Mouse (Mus musculus) frontal cortex, postnatal 25 days (tissue): ENCODE measurements around the gene As3mt.

Experiments used
- DNase-seq, 2 experiments: peaks; one replicate each; pipeline ENCODE4 v3.0.0; 2022; ENCODE audit warnings: low spot score in 2 of 2

The As3mt gene

DNA sequence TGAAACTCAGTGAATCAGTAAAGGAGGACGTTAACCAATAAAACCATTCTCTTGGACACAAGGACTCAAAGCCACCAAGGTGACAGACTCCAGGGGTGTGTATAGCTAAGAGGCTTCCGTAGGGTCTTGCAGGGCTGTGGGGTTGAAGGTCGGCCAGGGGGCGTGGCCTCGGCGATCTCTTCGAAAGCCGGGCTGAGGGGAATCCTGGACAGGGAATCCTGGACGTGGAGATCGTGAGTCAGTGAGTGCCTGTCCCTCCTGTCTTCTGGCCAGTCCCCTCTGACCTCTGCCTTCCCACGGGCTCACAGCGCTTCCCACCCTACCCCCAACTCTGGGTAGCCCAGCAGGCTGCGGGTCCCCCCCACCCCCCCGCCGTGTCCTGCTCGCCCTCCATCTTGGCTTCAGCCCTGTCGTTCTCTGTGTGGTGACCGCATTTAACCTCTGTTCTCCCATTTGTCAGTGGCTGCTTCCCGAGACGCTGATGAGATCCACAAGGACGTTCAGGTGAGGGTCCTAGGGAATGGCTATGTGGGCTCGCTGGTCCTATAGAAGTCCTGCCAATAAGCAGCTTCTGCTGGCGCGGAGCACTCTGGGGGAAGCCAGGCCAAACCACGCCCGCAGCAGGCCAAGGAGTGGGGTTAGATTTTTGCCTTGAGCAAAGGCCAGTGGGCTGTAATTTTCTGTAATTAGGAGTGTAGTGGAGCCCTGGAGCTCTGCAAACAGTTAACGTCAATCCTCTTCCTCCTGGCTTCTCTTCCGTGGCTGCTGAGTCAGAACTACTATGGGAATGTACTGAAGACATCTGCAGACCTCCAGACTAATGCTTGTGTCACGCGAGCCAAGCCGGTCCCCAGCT is at the start of gene As3mt:
Gene As3mt (plus strand): TSS at position 163 of the 856 bp plus-strand sequence.
- peak in 1 of 2 experiments; percentile 15 for DNase-seq

DNA sequence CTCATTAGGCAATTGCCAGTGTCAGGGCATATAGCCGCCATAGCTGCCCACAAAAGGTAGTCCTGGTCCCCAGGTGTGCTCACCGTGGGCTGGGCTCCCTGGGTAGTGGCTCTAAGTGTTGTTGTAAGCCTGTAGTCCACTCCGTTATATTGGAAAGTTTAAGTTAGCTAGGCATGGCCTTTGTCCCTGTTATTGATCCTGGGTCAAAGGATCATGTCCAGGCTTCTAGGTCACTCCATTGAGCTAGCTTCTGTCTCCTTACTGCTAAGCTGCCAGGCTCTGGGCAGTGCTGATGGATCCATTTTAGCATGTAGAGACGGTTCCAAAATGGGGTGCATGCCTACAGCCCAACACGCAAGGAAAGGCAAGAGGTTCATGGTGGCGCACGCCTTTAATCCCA is 48.9 kb upstream of the As3mt start:
- no peak for DNase-seq

DNA sequence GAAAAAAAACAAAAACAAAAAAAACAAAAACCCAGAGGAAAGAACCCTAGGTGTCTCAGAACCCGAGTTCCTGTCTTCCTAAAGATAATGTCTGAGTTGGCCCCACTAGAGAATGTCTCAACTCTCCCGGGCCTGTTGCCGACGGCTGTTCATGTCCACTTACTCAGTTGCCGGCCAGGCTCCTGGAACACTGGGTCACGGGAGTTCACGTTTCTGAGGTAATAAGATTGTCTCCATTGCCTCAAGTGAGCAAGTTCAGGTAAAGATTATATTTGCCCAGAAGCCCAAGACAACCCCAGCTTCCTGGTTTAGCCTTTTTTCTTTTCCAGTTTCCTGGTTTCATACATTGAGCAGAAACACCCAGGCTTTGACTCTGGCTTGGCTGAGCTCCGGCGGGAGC is 48.4 kb upstream of the As3mt start:
- no peak for DNase-seq

DNA sequence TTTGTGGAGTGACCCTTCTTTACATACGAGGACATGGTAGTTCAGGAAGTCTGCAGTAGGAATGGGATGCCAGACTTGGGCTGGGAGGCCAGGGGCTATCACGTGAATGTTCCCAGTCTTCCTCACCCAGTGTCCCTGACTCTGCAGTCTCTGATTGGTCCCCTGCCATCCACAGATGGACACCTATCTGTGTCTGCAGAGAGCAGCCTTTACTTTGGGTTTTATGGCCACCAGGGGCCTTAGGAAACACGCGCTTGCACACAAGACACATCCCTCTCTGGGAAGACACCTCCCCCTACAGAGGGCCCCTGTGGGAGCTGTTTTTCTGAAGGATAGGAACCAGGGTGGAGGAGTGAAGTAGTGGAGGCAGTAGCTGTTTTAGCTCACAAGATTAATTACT is 45.7 kb upstream of the As3mt start:
- no peak for DNase-seq

DNA sequence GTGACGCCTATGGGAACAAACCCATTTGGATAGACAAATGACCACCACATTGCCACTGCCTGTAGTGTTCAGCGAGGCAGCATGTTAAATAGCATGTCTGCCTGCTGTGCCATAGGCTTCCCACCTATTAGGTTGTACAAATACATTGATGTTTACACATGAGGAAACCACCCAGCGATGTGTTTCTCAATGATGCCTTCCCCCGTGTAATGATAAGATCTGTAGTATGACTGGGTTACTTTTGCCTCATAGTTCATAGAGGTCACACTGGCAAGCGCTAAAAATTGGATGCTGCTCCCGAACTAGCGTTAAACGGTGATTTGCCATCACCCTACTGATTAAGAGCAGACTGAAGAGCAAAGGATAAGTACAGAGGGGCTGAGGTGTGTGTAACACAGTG is 45.0 kb upstream of the As3mt start:
- DNase-seq, result no peak

DNA sequence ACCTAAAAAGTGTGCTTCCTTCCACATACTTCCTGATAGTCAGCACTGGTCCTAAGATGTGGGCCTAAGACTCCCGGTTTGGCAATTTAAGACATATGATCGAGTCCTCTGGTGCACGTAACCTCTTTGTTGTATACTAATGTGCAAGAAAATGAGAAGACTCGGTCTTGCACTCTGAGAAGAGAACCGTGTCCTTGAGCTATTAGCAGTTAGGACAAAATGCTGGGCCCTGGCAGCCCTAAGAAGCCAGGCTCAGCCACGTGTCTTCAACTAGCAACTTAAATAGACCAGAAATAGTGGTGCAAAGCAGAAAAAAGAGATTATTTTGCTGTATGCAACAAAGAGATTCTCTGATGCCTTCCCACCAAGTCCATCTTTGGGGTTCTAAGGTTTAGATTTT is 44.5 kb upstream of the As3mt start:
- DNase-seq, result no peak

DNA sequence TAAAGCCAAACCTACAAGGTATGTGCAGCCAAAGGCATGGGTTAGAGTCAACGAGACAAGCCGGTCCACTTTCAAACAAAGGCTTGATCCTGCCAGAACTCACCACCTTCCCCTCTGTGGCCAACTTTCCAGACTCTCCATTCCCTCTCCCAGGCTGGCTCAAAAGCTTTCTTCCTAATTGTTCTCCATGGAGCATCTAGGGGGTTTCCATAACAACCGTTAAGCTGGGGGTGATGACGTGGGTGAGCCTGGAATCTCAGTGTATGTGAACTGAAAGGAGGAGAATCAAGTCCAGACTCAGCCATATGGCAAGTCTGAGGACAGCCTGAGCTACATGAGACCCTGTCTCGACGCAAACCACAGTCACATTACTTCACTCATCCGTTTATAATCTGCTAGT is 41.8 kb upstream of the As3mt start:
- DNase-seq, result no peak

DNA sequence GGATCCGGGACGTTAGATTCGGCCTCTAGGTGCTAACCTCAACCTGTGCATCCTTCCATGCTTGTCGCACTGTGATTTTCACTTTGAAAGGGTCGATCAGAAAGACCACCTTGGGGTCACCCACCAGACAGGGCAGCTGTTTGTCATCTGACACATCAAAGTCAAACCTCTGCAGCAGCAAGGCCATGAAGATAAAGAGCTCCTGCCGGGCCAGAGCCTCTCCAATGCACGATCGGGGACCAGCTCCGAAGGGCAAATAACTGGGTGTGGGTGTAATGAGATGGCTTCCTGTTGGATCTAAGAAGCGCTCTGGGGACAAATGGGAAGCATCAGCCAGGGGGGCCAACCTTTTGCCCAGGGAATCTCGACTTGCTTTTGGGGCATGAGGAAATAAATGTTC is 40.0 kb upstream of the As3mt start:
- no peak for DNase-seq

DNA sequence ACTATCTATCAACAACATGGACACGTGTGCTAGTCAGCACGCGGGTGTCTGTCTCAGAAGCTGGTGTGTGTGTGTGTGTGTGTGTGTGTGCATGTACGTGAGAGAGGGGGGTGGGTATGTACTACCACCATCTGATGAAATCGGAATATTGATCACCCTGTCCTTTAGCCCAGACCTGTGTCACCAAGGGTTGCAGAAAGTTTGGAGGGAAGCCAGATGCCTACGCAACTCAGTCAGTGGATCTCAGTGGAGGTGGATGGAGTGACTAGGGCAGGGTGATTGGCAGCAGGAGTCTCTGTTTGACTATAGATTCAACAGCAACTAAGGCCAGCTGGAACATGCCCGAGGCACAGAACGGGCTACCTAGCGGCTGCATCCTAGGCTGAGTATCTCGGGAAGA is 39.0 kb upstream of the As3mt start:
- DNase-seq, result no peak

DNA sequence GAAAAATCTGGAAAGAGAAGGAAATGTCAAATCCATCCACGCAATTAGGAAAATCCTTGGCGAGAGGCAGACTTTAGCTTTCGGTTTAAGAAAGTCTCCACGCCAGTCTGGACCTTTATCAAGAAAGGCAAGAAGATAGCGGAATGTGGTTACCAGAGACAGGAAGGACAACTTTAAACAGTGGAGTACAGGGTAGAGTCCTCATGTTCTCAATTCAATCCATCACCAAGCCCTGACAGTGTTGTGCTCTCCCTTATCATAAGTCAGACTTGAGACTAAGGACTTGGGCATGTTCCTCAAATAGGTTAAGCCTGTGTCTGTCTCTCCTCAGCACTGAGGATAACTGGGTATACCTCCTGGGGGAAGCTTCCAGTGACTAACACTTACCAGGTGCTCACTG is 37.5 kb upstream of the As3mt start:
- no peak for DNase-seq

DNA sequence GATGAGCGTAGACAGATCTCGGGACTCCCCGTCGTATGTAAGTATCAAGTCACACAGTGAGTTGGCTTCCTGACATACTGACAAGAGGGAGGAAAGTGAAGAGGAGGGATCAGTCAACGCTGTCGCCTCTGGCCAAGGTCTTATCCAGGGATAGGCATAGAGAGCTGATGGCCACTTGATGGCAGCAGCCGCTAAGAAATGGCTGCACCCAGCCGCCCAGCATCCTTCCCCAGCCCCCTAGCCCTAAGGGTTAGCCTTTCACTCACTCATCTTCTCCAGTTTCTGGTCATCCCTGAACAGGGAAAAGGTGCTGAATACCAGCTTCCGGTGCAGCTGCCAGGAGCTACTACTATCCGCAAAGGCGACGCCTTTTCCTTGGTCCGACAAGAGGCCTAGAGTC is 36.6 kb upstream of the As3mt start:
- peak; percentile 35 to 52 for DNase-seq

DNA sequence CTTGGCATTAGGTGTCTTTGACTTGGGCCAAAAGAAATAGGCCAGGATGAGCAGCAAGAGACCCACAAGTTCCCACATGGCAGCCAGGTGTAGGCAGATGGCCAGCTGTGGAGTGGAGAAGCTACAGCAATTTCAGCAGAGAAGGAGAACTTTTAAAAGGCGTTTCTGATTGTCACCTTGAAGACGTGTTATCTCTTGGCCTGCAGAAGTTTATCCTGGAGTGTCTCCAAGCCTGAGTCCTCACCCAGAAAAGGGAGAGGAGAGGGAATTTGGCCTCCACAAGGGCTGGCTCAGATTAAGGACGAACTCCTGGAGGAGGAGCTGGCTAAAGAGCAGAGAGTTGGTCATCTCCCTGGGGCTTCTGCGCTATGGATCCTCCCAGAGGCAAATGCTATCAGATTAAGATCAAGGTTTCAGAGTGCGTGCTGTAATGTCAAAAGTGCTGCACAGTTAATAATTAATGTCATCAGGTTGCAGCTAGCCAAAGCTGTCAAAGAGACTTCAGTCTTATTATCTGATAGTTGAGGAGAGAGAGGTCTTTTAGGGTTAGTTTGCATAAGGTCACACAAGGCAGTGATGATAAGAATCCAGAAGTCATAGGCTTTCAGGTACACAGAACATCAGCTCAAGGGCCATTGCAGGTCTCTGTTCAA is 34.4 kb upstream of the As3mt start, which contains the start of gene Cyp17a1:
Gene Cyp17a1 (minus strand): TSS at position 407 of the 653 bp plus-strand sequence.
- DNase-seq, result no peak

DNA sequence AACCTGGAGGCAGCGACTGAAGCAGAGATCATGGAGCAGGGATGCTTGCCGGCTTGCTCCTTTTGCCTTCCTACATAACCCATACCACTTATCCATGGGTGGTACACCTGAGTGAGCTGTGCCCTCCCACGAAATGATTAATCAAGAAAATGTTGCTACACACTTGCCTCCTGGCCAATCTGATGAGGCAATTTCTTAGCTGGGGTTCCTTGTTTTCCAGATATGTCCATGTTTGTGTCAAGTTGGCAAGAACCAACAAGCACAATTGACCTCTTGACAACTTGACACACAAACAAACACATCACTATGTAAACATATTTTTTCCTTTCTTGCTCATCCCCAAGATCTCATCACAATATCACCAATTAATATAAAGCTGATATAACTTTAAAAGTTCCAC is 31.6 kb upstream of the As3mt start:
- no peak for DNase-seq

DNA sequence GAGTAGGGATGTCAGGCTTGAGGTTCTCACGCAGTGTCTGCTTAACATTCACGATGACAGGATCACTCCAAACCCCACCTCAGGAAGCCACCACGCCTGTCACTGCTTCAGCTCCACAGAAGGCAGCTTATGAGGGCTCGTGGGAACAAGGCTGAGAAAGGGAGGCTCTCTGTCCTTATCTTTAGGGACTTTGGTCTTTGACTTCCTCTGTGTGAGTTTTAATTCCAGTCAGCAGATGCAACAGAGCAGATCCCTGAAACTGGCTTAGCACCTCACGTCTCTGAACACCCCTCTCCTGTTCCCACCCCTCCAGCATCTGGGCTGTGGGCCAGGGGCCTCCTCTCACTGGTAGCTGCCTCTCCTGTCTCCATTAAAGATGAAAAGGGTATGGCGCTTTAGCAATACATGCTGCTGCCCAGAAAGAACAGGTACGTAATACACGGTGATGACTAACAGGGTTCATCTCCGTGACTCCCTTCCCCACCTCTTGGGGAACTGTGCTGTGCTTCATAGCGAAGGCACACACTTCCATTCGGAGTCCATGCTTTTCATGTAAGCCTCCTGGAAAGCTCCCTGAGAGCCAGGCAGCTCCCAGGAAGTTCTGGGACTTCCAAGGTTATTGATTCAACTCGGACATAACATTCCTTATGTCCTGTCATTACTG is 27.4 kb upstream of the As3mt start:
- no peak for DNase-seq

DNA sequence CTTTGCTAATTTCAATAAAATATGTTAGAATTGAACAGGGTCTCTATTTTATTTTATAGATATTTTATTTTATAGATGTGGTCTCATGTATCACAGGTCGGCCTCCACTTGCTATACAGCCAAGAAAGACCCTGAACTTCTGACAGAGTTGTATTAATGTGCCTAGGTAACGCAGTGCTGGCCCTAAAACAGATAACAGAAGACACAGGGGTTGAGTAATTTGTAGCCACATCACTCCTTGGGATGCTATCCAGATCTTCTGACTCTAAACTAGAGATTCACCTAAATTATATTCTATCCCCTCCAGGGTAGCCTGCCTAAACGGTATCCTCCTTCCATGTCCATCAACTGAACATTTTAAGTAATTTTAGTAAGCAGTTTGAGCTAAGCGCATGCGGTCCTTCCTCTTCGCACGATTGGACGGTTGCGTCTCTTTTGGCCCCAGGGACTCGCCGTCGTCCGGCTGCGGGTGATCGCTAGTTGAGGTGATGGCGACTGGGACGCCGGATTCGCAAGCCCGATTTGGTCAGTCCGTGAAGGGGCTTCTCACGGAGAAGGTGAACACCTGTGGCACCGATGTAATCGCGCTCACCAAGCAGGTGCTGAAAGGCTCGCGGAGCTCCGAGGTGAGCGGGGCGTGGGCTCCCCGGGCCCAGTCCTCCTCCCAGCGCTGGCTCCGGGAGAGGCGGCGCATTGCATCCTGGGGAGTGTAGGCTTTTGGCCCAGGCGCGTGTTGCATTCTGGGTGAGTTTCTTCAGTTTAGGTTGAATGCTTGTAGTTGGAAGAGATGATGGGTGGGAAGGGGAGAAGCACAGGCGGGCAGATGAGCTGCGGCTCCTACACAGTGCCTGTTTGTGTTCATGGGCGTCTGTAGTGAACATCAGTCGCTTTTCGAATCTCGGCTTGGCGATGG is 17.5 kb upstream of the As3mt start, which contains the start of gene Borcs7:
Gene Borcs7 (plus strand): TSS at position 447 of the 913 bp plus-strand sequence.
- DNase-seq, result peak; percentile 79 to 87

DNA sequence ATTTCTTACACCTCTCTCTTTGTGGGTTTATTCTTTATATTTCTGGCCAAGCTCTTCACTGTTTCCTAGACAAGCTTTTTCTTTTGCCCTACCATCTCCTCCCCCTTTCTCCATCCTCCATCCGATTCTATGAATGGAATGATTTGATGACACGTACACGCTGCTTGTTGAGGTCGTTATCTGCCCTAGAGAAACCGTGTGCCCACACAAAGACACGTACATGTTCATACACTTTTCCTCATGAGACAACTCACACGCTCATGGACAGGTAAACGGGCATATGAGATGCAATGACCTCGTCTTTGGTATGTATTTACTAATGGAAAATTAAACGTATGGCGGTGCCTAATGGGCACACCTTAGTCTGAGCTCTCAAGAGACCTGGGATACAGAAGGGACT is 16.9 kb upstream of the As3mt start:
- no peak for DNase-seq

DNA sequence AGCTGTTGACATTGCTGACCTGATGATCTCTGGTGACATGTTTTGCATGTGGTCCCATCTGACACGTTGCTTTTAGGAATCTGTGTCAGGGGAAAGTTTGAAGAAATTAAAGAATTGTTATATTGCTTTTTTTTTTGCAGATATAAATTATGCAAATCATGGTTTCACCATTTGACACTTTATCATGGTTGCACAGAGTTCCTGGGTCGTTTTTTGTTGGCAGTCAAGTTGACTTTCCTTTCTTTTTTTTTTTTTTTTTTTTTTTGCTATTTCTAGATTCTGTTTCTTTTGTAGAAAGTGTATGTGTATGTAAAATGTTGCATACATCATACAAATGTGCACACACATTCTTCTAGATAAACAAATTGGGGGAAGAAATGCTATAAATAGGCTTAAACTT is 16.2 kb upstream of the As3mt start:
- DNase-seq, result no peak

DNA sequence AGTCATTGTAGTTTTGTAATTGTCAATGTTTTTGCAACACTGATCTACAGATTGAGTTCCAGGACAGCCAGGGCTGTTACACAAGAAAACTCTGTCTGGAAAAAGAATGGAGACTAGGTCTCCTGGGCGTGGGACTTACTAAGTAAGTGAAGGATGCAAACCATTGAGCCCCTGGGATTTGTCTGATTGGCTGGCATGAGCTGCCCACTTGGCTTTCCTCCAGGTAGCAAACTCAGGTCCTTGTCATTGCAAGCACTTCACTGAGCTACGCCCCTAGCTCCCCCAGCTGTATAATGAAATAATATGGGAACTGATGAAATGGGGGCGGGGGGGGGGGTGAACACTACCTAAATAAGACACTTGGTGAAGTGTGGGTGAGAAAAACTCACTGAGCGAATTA is 14.1 kb upstream of the As3mt start:
- DNase-seq, result no peak

DNA sequence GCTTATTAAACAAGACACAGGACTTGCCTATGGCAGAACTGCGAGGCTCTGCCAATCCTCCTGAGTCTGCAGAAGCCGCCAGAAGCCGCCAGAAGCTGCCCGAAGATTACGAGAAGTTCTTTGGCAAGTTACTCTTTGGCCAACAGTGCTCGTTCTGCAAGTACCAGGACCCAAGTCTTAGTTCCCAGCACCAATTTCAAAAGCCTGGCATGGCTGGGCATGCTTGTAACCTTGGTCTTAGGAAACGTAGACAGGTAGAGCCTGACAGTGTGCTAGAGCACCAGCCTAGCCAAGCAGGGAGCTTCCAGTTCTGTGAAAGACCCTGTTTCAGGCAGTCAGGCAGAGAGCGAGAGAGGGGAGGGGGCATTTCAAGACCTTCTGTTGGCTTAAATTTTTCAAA is 10.8 kb upstream of the As3mt start:
- no peak for DNase-seq

DNA sequence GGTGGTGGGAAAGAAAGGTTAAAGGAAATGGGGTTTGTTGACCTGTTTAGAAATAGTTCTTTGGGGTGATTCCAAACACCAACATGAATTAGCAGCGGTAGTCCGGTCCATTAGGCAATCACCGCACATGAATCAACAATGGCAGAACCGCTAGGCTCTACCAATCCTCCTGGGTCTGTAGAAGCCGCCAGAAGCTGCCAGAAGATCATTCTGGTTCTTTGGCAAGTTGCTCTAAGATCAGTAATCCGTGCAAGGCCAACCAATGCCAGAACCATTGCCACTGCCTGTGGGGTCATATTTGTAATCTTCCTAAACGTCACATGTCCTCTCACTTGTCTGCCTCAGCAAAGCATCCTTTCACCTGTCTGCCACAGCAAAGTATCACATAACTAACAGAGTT is 10.3 kb upstream of the As3mt start:
- DNase-seq, result no peak

DNA sequence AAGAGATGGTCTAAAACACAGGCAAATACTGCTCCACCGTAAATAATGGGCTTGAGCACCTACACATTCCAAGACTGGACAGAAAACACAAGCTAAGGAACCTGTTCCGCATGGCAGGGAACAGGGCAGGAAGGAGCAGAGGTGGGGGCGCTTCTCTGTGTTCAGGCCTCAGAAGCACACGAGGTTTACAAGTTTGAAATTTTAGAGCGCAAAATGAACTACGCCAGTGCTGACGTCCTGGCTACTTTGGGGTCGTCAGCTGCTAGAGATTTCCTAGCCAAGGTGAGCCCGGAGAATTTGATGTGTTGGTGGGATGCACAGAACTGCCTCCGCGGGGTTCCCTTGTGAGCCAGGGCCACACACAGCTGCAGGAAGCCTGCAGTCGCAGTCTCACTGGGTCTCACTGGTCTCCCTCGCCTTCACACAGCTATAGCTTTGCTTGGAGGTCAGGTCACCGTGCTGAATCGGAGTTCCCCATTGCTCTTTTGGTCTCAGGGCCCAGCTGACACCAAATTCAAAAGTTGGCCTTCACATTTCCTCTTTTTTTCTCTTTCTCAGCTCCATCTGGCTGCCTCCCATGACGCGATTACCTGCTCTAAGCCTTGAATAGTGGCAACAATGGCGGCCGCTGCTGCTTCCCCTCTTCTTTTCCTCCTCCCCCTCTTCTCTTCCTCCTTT is 9.3 kb upstream of the As3mt start:
- no peak for DNase-seq
